Mouse (Mus musculus) cerebellum, postnatal 25 days (tissue): ENCODE measurements around the gene 1700069L16Rik.
A peak's percentile ranks its signal among the peaks of the same experiment; 100 is the strongest.

Source experiments
- DNase-seq, 2 experiments: peaks; one replicate each; pipeline ENCODE4 v3.0.0; 2021; ENCODE audit warnings: mixed read lengths in 2 of 2

1700069L16Rik gene

GRCm38 (mm10) chr5:113685471-113685870 lies 39.1 kb downstream of the 1700069L16Rik start:
- no peak for DNase-seq

- peak; percentile 85 to 86 for DNase-seq
These were observed 41.3 kb downstream of the 1700069L16Rik start for GRCm38 (mm10) chr5:113683246-113683645.

GRCm38 (mm10) chr5:113682472-113682871 lies 42.1 kb downstream of the 1700069L16Rik start:
- DNase-seq, result no peak

GRCm38 (mm10) chr5:113681219-113681618 lies 43.4 kb downstream of the 1700069L16Rik start:
- peak; percentile 53 to 59 for DNase-seq

- peak in 1 of 2 experiments; percentile 58 for DNase-seq
These were observed 45.1 kb downstream of the 1700069L16Rik start for GRCm38 (mm10) chr5:113679509-113679908.

GRCm38 (mm10) chr5:113678743-113679452 lies 45.7 kb downstream of the 1700069L16Rik start:
- peak; percentile 96 to 97 for DNase-seq

GRCm38 (mm10) chr5:113677541-113677940 lies 47.0 kb downstream of the 1700069L16Rik start:
- DNase-seq, result peak; percentile 32 to 45

- peak; percentile 41 to 43 for DNase-seq
These were observed 49.7 kb downstream of the 1700069L16Rik start for GRCm38 (mm10) chr5:113674851-113675250.

- peak in 1 of 2 experiments; percentile 40 for DNase-seq
These were observed 52.1 kb downstream of the 1700069L16Rik start for GRCm38 (mm10) chr5:113672456-113672855.

GRCm38 (mm10) chr5:113670597-113670996 lies 54.0 kb downstream of the 1700069L16Rik start:
- no peak for DNase-seq

GRCm38 (mm10) chr5:113670110-113670509 lies 54.5 kb downstream of the 1700069L16Rik start:
- no peak for DNase-seq

- no peak for DNase-seq
These were observed 59.9 kb downstream of the 1700069L16Rik start for GRCm38 (mm10) chr5:113664629-113665195.

- no peak for DNase-seq
These were observed 60.4 kb downstream of the 1700069L16Rik start for GRCm38 (mm10) chr5:113664127-113664526.

GRCm38 (mm10) chr5:113660872-113661271 lies 63.7 kb downstream of the 1700069L16Rik start:
- no peak for DNase-seq

GRCm38 (mm10) chr5:113654821-113655220 lies 69.8 kb downstream of the 1700069L16Rik start:
- peak; percentile 51 to 58 for DNase-seq

- DNase-seq, result peak in 1 of 2 experiments; percentile 41
These were observed 70.4 kb downstream of the 1700069L16Rik start for GRCm38 (mm10) chr5:113654206-113654605.

- DNase-seq, result no peak
These were observed 72.4 kb downstream of the 1700069L16Rik start for GRCm38 (mm10) chr5:113652215-113652614.

GRCm38 (mm10) chr5:113650035-113650865 lies 74.3 kb downstream of the 1700069L16Rik start, which contains the start of gene Cmklr1:
Gene Cmklr1, minus strand, starts transcription at chr5:113650426.
- DNase-seq, result peak; percentile 43 to 45

GRCm38 (mm10) chr5:113648647-113649211 lies 75.8 kb downstream of the 1700069L16Rik start:
- DNase-seq, result peak in 1 of 2 experiments; percentile 6

- peak in 1 of 2 experiments; percentile 11 for DNase-seq
These were observed 77.4 kb downstream of the 1700069L16Rik start for GRCm38 (mm10) chr5:113647141-113647540.

- DNase-seq, result peak; percentile 29 to 31
These were observed 80.1 kb downstream of the 1700069L16Rik start for GRCm38 (mm10) chr5:113644520-113644919.

GRCm38 (mm10) chr5:113643107-113643848 lies 81.3 kb downstream of the 1700069L16Rik start:
- peak; percentile 84 to 85 for DNase-seq
